Mouse (Mus musculus) embryonic facial prominence, embryonic 11.5 days (tissue): ENCODE measurements around the gene Syne4. TPM values are rescaled to one million over a fixed set of nuclear protein-coding genes. Genes with fewer than 3 reads are reported as not detected.

Experiments used
- ATAC-seq: fragments of 200-750 bp; cut with Nextera tagmentation; replicated peaks from 2 replicates; pipeline ENCODE4 v1.8.0; 2017; ENCODE audit warnings: low read depth; ENCODE audit not compliant: insufficient number of reproducible peaks, low FRiP score, low TSS enrichment
- DNase-seq: peaks from one replicate; pipeline ENCODE4 v3.0.0-alpha.2; 2015; ENCODE audit warnings: low spot score
- H3K27ac ChIP-seq: fragments of 300-500 bp; sonication (generic); replicated peaks from 2 replicates; pipeline ENCODE4 v1.5.1; 2014; ENCODE audit warnings: mild to moderate bottlenecking, low read depth, low read length, control low read depth
- H3K27me3 ChIP-seq: fragments of 300-500 bp; sonication (generic); 2 replicates; pipeline ENCODE4 v1.6.1; 2014; ENCODE audit warnings: mild to moderate bottlenecking, low read length, moderate library complexity, mixed read lengths; ENCODE audit not compliant: control insufficient read depth, insufficient read depth
- H3K36me3 ChIP-seq: fragments of 300-500 bp; sonication (generic); replicated peaks from 2 replicates; pipeline ENCODE4 v1.6.1; 2014; ENCODE audit warnings: low read depth, mild to moderate bottlenecking, low read length, moderate library complexity, mixed read lengths; ENCODE audit not compliant: control insufficient read depth, insufficient read depth
- H3K4me1 ChIP-seq: fragments of 300-500 bp; sonication (generic); 2 replicates; pipeline ENCODE4 v1.6.1; 2014; ENCODE audit warnings: low read length, mixed read lengths; ENCODE audit not compliant: control insufficient read depth, insufficient read depth
- H3K4me2 ChIP-seq: fragments of 300-500 bp; sonication (generic); 2 replicates; pipeline ENCODE4 v1.6.1; 2014; ENCODE audit warnings: low read depth, mild to moderate bottlenecking, control low read depth, low read length, moderate library complexity
- H3K4me3 ChIP-seq: fragments of 300-500 bp; sonication (generic); 2 replicates; pipeline ENCODE4 v1.5.1; 2014; ENCODE audit warnings: low read depth, low read length, control low read depth
- H3K9ac ChIP-seq: fragments of 300-500 bp; sonication (generic); replicated peaks from 2 replicates; pipeline ENCODE4 v1.6.1; 2014; ENCODE audit warnings: mild to moderate bottlenecking, control low read depth, low read length
- H3K9me3 ChIP-seq: fragments of 300-500 bp; sonication (generic); replicated peaks from 2 replicates; pipeline ENCODE4 v1.6.1; 2016; ENCODE audit warnings: mild to moderate bottlenecking, low read length, inconsistent platforms, mixed read lengths; ENCODE audit not compliant: control insufficient read depth
- WGBS: fragments of 180-500 bp; shearing (Covaris S2); extraction: QIAGEN DNeasy Blood & Tissue Kit; methylation state at CpG from one replicate; pipeline ENCODE4 v1.1.7; 2014; 5-methylcytosine and 5-hydroxymethylcytosine counted together
- polyA plus RNA-seq: library from polyadenylated mRNA; unstranded; fragments of >200 nt; fragmentation: Nextera tagmentation; extraction: Ambion mirVana; gene quantifications from 2 replicates; pipeline ENCODE4 v1.2.1, GENCODE M21; 2014

Syne4 gene
- polyA plus RNA-seq, 1 experiment from 2014 or later = 34.5 TPM

DNA sequence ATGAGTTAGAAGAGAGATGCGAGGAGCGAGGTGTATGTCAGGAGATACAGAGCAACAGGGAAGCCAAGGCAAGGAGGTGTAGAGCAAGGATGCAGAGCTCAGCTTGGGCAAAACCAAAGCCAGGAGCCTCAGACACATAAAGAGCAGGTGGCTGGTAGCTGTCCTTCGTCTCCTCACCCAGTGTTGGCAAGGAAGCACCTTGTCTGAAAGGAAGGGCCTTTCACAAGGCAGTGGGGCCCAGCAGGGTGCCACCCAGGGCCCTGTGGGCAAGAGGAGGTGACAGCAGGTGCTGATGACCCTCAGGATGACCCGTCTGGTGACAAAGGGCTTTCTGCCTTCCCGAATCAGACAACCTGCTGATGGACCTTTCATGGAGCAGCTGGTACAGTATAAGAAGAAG lies 20.0 kb downstream of the Syne4 start:
- H3K4me2 ChIP-seq = no peak overlapping the region
- H3K27ac ChIP-seq = no peak overlapping the region
- H3K4me3 ChIP-seq = no peak overlapping the region
- no peaks in the 10 kb centered on the region for H3K4me1 ChIP-seq
- H3K9me3 ChIP-seq = no peaks in the 10 kb centered on the region
- WGBS = 58% methylated on average over 5 of the region's 5 CpGs
- no peak overlapping the region for H3K9ac ChIP-seq
- DNase-seq (no peak), ATAC-seq (no peak)
- H3K27me3 ChIP-seq = peaks cover 2% of the 10 kb centered on the region; the same call in 1 of the 2 replicates
- no peaks in the 10 kb centered on the region for H3K36me3 ChIP-seq

DNA sequence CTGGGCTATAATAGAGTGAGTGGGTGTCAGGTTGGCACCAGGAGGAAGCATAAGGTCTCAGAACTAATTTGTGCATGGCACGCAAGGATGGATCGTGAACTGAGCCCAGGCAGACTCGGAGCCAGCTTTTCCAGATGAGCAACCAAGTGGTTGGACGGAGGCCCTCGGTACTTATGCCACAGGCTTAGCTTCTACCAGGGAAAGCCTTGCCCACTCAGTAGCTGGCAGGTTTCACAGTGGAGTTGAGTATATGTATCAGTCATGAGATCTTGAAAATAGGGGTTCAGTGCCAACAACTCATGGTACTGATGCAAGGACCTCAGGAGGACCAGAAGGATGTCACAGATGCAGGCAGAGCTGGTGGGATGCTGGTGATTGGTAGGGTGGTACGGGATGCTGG lies 21.1 kb downstream of the Syne4 start:
- no peak overlapping the region for H3K9ac ChIP-seq
- H3K27me3 ChIP-seq = peaks cover 2% of the 10 kb centered on the region; the same call in 1 of the 2 replicates
- no peak for ATAC-seq
- no peaks in the 10 kb centered on the region for H3K4me1 ChIP-seq
- no peak overlapping the region for H3K4me3 ChIP-seq
- DNase-seq = no peak
- WGBS = 82% methylated on average over 6 of the region's 6 CpGs
- H3K9me3 ChIP-seq = no peaks in the 10 kb centered on the region
- no peaks in the 10 kb centered on the region for H3K36me3 ChIP-seq
- no peak overlapping the region for H3K4me2 ChIP-seq
- no peak overlapping the region for H3K27ac ChIP-seq

DNA sequence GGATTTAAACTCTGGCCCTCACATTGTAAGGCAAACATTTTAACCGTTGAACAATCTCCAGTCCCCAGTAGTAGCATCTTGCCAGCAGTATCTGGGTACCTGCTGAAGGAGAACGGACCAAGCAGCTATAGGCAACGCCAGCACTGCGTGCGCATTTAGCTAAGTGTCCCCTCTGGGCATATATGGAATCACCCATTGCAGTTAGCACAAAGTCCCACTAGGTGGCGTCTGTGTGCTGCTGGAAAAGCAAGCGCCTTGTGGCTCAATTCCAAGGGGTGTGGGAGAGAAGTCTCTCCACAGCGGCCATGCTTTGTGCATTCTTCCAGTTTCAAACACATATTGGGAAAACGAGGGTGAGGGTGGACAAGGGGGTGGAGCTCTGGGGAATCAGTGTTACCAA lies 21.8 kb downstream of the Syne4 start:
- WGBS = 2% methylated on average over 9 of the region's 9 CpGs

DNA sequence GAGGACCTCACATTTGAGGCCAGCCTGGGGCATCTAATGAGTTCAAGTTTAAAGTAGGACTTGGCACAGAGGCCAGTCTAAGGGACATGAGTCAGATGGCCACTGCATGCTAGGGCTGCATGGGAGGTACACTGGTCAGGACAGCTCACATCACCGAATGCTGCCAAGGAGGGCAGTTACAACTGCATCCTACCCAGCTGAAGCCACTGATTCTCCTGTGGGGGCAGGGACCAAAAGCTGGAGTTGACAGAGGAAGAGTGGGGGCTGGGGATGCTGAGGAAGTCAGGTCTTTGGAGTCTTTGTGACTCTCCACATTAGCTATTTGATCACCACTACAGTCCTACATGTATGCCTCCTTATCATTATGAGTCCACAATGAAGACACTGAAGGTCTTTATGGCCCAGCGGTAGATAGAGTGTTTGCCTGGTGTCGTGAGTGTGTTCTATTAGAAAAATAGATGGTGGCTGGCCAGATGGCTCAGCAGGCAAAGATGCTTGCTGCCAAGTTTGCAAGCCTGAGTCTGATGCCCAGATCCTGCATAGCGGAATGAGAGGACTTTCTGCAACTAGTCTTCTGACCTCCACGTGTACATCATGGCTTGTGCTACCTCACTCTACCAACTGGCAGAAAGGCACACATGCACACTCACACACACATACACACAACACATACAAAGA lies 25.0 kb downstream of the Syne4 start:
- WGBS = 72% methylated on average over 5 of the region's 5 CpGs
- H3K36me3 ChIP-seq = no peaks in the 10 kb centered on the region
- no peaks in the 10 kb centered on the region for H3K9me3 ChIP-seq
- DNase-seq = no peak
- no peak overlapping the region for H3K4me2 ChIP-seq
- H3K27me3 ChIP-seq = peaks cover 2% of the 10 kb centered on the region; the same call in 1 of the 2 replicates
- no peak overlapping the region for H3K4me3 ChIP-seq
- H3K9ac ChIP-seq = no peak overlapping the region
- no peaks in the 10 kb centered on the region for H3K4me1 ChIP-seq
- no peak for ATAC-seq
- no peak overlapping the region for H3K27ac ChIP-seq

More for the DNA sequence above, 21.8 kb downstream of the Syne4 start:
- H3K27ac ChIP-seq = no peak overlapping the region
- H3K4me1 ChIP-seq = no peaks in the 10 kb centered on the region
- H3K9me3 ChIP-seq = no peaks in the 10 kb centered on the region
- H3K4me2 ChIP-seq = no peak overlapping the region
- H3K9ac ChIP-seq = no peak overlapping the region
- ATAC-seq (no peak; the same call in 1 of the 2 replicates), DNase-seq (peak; percentile 91)
- no peaks in the 10 kb centered on the region for H3K36me3 ChIP-seq
- peaks cover 2% of the 10 kb centered on the region; the same call in 1 of the 2 replicates for H3K27me3 ChIP-seq
- no peak overlapping the region for H3K4me3 ChIP-seq

DNA sequence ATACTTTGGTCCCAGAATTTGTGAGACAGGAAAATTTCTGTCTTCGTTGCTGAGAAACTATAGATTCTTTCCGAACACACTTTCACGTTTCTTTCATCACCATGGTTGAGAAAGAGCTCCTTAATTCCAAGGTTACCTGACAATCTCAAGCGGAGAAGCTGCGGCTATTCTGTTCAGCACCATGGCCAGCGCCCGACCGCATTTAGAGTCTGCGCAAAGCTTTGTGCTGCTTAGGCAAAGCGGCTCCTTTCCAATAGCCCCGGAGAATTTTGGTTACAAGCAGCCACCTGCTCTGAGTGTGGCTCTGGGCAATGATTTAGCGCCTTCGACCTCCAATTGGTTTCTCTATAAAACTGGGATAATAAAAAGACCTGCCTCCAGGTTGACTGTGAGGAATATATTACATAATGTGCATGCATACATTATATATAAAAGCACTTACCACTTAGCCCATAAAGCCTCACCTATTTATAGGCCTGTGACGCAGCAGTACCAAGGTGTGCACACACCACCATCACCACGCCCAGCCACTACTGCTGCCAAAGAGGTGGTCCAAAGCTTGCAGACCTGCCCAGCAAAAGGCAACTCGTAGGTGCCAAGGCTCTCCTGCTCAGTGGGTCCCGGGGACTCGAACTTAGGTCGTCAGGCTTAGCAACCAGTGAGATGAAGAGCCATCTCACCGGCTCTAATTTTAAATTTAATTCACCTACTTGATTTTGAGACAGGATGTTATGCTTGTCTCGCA lies 32.2 kb downstream of the Syne4 start:
- no peak overlapping the region for H3K27ac ChIP-seq
- H3K4me2 ChIP-seq = no peak overlapping the region
- peaks cover 11% of the 10 kb centered on the region for H3K27me3 ChIP-seq
- H3K4me3 ChIP-seq = no peak overlapping the region
- no peaks in the 10 kb centered on the region for H3K36me3 ChIP-seq
- 26% methylated on average over 21 of the region's 21 CpGs for WGBS
- no peak overlapping the region for H3K9ac ChIP-seq
- H3K4me1 ChIP-seq = no peaks in the 10 kb centered on the region
- peak; percentile 90 for DNase-seq
- no peak for ATAC-seq
- no peaks in the 10 kb centered on the region for H3K9me3 ChIP-seq

DNA sequence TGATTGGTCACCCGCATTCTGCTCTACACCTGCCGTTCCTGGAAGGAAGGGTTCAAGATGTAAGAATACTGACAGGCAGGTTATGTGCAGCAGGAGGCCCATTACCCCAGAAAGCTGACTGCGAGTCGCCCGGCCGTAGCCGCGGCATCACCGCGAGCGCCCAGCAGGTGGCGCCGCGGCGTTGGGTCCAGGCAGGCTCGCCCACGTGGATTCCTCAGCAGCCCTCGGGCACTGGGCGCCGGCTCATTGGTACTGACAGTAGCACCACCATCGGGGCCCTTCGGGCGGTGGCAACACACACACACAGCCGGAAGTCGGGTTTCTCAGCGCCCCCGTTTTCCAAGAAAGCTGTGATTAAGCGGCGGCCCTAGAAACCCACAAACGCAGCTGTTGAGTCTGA lies 33.2 kb downstream of the Syne4 start:
- Histone ChIP-seq H3K9me3 (no peaks in the 10 kb centered on the region), H3K9ac (no peak overlapping the region), H3K4me1 (no peaks in the 10 kb centered on the region), H3K4me3 (no peak overlapping the region), H3K27ac (no peak overlapping the region), H3K4me2 (peak overlapping the region; percentile 25; the same call in 1 of the 2 replicates), H3K27me3 (peaks cover 11% of the 10 kb centered on the region), H3K36me3 (no peaks in the 10 kb centered on the region)
- WGBS = under 1% methylated on average over 30 of the region's 30 CpGs
- ATAC-seq (no peak), DNase-seq (peak; percentile 77)

DNA sequence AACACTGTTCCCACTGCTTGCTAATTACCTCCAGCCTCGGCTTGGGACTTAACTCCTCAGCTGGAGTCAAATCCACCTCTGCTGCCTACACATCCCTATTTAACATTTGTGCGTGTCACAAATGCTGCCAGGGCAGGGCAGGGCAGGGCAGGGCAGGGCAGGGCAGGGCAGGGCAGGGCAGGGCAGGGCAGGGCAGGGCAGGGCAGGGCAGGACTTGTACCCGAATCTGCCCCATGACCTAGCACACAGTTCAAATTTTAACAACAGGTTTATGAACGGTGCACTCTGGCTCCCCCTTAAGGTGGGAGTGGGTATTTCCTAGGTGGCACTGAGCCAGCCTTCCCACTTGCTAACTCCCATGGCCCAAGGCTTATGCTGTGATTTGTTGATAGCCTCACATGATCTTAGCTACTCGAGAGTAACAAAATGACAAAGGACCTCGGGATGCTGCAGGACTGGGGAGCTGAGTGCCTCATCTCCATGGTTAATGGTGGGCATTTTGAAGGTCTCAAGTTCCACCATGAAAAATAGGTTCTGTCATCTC lies 38.7 kb downstream of the Syne4 start:
- no peaks in the 10 kb centered on the region for H3K4me1 ChIP-seq
- DNase-seq (peak; percentile 77), ATAC-seq (no peak)
- no peaks in the 10 kb centered on the region for H3K9me3 ChIP-seq
- no peak overlapping the region for H3K9ac ChIP-seq
- no peak overlapping the region for H3K4me3 ChIP-seq
- peaks cover 3% of the 10 kb centered on the region for H3K27me3 ChIP-seq
- 9% methylated on average over 6 of the region's 6 CpGs for WGBS
- no peak overlapping the region for H3K27ac ChIP-seq
- H3K36me3 ChIP-seq = peaks cover 4% of the 10 kb centered on the region; the same call in 1 of the 2 replicates
- H3K4me2 ChIP-seq = no peak overlapping the region

DNA sequence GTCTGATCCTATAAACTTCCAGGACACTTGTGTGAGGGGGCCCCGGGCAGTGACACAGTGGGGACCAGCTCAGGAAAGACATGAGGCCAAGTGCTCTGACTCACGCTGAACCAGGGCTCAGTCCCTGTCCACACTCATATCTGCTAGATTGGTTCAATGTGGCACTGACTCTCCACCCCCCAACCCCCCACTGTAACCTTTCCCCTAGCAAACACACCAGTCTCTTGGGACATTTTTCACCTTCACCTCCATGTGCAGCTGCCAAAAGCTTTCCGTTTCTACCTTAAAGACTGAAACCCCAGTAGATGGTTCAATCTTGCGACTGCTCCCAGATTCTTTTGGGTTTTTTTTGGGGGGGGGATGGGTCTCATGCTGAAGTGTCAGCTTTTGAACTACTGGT lies 39.5 kb downstream of the Syne4 start:
- Histone ChIP-seq H3K4me1 (no peaks in the 10 kb centered on the region; the same call in 1 of the 2 replicates), H3K27ac (no peak overlapping the region), H3K9ac (no peak overlapping the region), H3K4me2 (no peak overlapping the region), H3K27me3 (no peaks in the 10 kb centered on the region), H3K36me3 (peaks cover 4% of the 10 kb centered on the region; the same call in 1 of the 2 replicates), H3K9me3 (no peaks in the 10 kb centered on the region), H3K4me3 (no peak overlapping the region)
- DNase-seq (no peak), ATAC-seq (no peak)
- WGBS = 54% methylated on average over 4 of the region's 4 CpGs
